Mouse (Mus musculus) kidney, adult 8-10 months (tissue): ENCODE results near the gene Jazf1.

Experiments
- DNase-seq, 2 experiments: peaks; one replicate each; pipeline ENCODE4 v3.0.0; 2022

The Jazf1 gene

GRCm38 (mm10) chr6:52954861-52955260 is 113.6 kb downstream of the Jazf1 start:
- no peak for DNase-seq

- peak; percentile 9 to 13 for DNase-seq
These were observed 114.0 kb downstream of the Jazf1 start for GRCm38 (mm10) chr6:52954441-52954840.

GRCm38 (mm10) chr6:52952526-52952900 is 115.9 kb downstream of the Jazf1 start:
- DNase-seq = no peak

GRCm38 (mm10) chr6:52951871-52952525 is 116.4 kb downstream of the Jazf1 start:
- DNase-seq = no peak

- DNase-seq = no peak
These were observed 118.1 kb downstream of the Jazf1 start for GRCm38 (mm10) chr6:52950371-52950770.

- no peak for DNase-seq
These were observed 125.9 kb downstream of the Jazf1 start for GRCm38 (mm10) chr6:52942534-52942933.

GRCm38 (mm10) chr6:52942101-52942500 is 126.3 kb downstream of the Jazf1 start:
- no peak for DNase-seq

GRCm38 (mm10) chr6:52937916-52938315 is 130.5 kb downstream of the Jazf1 start:
- no peak for DNase-seq

GRCm38 (mm10) chr6:52936995-52937394 is 131.4 kb downstream of the Jazf1 start:
- peak in 1 of 2 experiments; percentile 17 for DNase-seq

- no peak for DNase-seq
These were observed 134.4 kb downstream of the Jazf1 start for GRCm38 (mm10) chr6:52934021-52934420.

- no peak for DNase-seq
These were observed 135.7 kb downstream of the Jazf1 start for GRCm38 (mm10) chr6:52932603-52933178.

- DNase-seq = no peak
These were observed 139.1 kb downstream of the Jazf1 start for GRCm38 (mm10) chr6:52929358-52929757.

GRCm38 (mm10) chr6:52926947-52927346 is 141.5 kb downstream of the Jazf1 start:
- DNase-seq = no peak

- no peak for DNase-seq
These were observed 142.9 kb downstream of the Jazf1 start for GRCm38 (mm10) chr6:52925458-52926042.

GRCm38 (mm10) chr6:52921248-52921647 is 147.2 kb downstream of the Jazf1 start:
- no peak for DNase-seq

- no peak for DNase-seq
These were observed 147.7 kb downstream of the Jazf1 start for GRCm38 (mm10) chr6:52920719-52921118.

GRCm38 (mm10) chr6:52919442-52919841 is 149.0 kb downstream of the Jazf1 start:
- DNase-seq = no peak

- DNase-seq = peak; percentile 48 to 82
These were observed 149.5 kb downstream of the Jazf1 start for GRCm38 (mm10) chr6:52918980-52919379.

- DNase-seq = peak; percentile 23 to 28
These were observed 151.0 kb downstream of the Jazf1 start for GRCm38 (mm10) chr6:52917471-52917870.

- peak; percentile 77 to 79 for DNase-seq
These were observed 151.5 kb downstream of the Jazf1 start for GRCm38 (mm10) chr6:52916836-52917376.

GRCm38 (mm10) chr6:52914921-52915320 is 153.5 kb downstream of the Jazf1 start:
- DNase-seq = no peak

GRCm38 (mm10) chr6:52912143-52912918 is 156.1 kb downstream of the Jazf1 start:
- no peak for DNase-seq

GRCm38 (mm10) chr6:52906801-52907200 is 161.6 kb downstream of the Jazf1 start:
- DNase-seq = no peak
